Mouse (Mus musculus) kidney, adult 2 months (tissue): ENCODE data around the gene Vwa8. TPM values are rescaled to one million over a fixed set of nuclear protein-coding genes. Genes with fewer than 3 reads are reported as not detected.

ENCODE experiments used
- DNase-seq: peaks from one replicate; pipeline ENCODE4 v3.0.0; 2021
- H3K27ac ChIP-seq: fragments of 200-500 bp; 2 replicates; pipeline ENCODE4 v1.5.1; 2012; ENCODE audit warnings: low read depth, low read length, control low read depth, inconsistent platforms; ENCODE audit not compliant: insufficient read depth
- H3K27me3 ChIP-seq: fragments of 200-500 bp; replicated peaks from 2 replicates; pipeline ENCODE4 v1.6.1; 2012; ENCODE audit warnings: mild to moderate bottlenecking, moderate library complexity, low read length, inconsistent platforms; ENCODE audit not compliant: control insufficient read depth, insufficient read depth
- H3K36me3 ChIP-seq: fragments of 200-500 bp; 2 replicates; pipeline ENCODE4 v1.6.1; 2012; ENCODE audit warnings: mild to moderate bottlenecking, moderate library complexity, low read length, inconsistent platforms; ENCODE audit not compliant: control insufficient read depth, insufficient read depth
- H3K4me1 ChIP-seq: fragments of 200-500 bp; 2 replicates; pipeline ENCODE4 v1.6.1; 2011; ENCODE audit warnings: low read length; ENCODE audit not compliant: control insufficient read depth, insufficient read depth
- H3K4me3 ChIP-seq: fragments of 200-500 bp; 2 replicates; pipeline ENCODE4 v1.5.1; 2011; ENCODE audit warnings: mild to moderate bottlenecking, low read depth, low read length, control low read depth; ENCODE audit not compliant: insufficient read depth
- CTCF ChIP-seq: fragments of 200-500 bp; conservative IDR thresholded peaks from 2 replicates; pipeline ENCODE4 v1.5.1; 2011; ENCODE audit warnings: low read depth, mild to moderate bottlenecking, control low read depth, low read length, moderate library complexity, mixed read lengths; ENCODE audit not compliant: insufficient read depth, insufficient read length
- POLR2A ChIP-seq: fragments of 200-500 bp; IDR thresholded peaks from one replicate; pipeline ENCODE4 v1.6.1; 2011; ENCODE audit warnings: low read depth, low read length, control low read depth
- WGBS: fragments of 180-500 bp; shearing (Covaris S2); methylation state at CpG from one replicate; pipeline ENCODE4 v1.1.7; 2018; 5-methylcytosine and 5-hydroxymethylcytosine counted together
- polyA plus RNA-seq: library from polyadenylated mRNA; depleted of rRNA; stranded (reverse); fragments of >200 nt; gene quantifications from 2 replicates; pipeline ENCODE4 v1.2.3, GENCODE M21; 2012

The Vwa8 gene
- polyA plus RNA-seq, 1 experiment, result 78.0 TPM

DNA sequence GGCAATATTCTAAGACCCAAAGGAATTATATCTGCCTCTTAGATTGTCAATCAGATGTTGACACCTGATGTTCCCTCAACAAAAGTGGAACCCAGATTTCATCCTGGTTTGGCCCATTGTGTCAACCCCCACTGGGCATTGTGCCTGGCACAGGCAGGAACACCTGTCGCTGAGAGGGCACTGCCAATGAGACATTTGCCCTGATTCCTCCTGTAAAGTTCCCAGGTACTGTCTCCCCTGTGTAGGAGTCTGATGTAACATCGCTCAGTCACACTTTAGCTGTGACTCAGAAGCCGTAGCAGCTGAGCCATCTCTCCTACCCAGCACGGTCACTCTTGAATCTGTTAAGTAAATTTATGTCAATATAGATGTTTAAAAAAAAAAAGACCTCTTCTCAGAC lies 382.8 kb downstream of the Vwa8 start:
- no peaks in the 10 kb centered on the region for H3K4me1 ChIP-seq
- TF ChIP-seq POLR2A (no peak), CTCF (no peak)
- DNase-seq, result no peak

DNA sequence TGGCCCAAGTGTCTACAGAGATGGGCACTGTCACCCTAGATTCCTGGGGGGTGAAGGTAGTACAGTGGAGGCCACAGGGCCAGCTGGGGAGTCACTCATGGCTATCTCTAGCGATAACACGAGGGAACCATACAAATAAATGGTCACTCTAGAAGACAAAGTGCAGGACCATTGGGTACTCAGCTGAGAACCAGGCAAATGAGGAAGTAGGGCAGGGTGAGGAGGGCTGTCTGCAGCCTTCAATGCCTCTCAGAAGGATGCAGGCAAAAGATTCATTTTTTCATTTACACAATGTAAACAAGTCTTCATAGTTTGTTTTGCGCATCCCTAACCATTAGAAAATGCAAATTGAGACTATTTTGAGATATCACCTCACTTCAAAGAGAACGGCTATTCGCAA lies 384.8 kb downstream of the Vwa8 start:
- WGBS, result 80% methylated on average over 5 of the region's 5 CpGs
- TF ChIP-seq CTCF (no peak), POLR2A (no peak)
- DNase-seq, result no peak
- H3K27ac ChIP-seq, result no peak overlapping the region
- no peaks in the 10 kb centered on the region for H3K36me3 ChIP-seq
- H3K4me3 ChIP-seq, result no peak overlapping the region
- no peaks in the 10 kb centered on the region for H3K27me3 ChIP-seq
- H3K4me1 ChIP-seq, result no peaks in the 10 kb centered on the region

More for the DNA sequence above, 382.8 kb downstream of the Vwa8 start:
- Histone ChIP-seq H3K4me3 (no peak overlapping the region), H3K36me3 (no peaks in the 10 kb centered on the region), H3K27ac (no peak overlapping the region), H3K27me3 (no peaks in the 10 kb centered on the region)
- 82% methylated on average over 4 of the region's 4 CpGs for WGBS

GRCm38 (mm10) chr14:79234513-79234912 lies 385.7 kb downstream of the Vwa8 start:
- 94% methylated on average over 2 of the region's 2 CpGs for WGBS
- Histone ChIP-seq H3K36me3 (no peaks in the 10 kb centered on the region), H3K27ac (no peak overlapping the region), H3K27me3 (no peaks in the 10 kb centered on the region), H3K4me1 (no peaks in the 10 kb centered on the region), H3K4me3 (no peak overlapping the region)
- TF ChIP-seq POLR2A (no peak), CTCF (no peak)
- no peak for DNase-seq

DNA sequence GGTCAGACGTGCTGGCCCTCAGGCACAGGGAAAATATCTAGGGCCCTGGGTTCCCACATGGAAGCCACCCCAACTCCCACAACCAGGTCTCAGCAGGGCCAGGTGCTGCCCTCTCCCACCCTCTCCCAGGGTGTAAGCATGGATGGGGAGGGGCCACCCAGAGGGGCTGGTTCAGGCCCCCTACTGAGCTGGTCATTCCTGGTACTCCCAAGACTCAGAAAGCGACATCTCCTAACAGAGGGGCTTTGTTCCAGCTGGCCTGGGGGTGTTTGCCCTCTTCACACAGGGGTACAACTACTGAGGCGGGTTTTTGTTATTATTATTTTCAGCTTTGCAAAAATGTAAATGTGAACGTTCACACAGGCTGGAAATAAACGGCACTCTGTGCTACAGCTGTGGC lies 386.3 kb downstream of the Vwa8 start:
- no peak overlapping the region for H3K4me3 ChIP-seq
- no peaks in the 10 kb centered on the region for H3K27me3 ChIP-seq
- no peak for TF ChIP-seq CTCF
- TF ChIP-seq POLR2A, result no peak
- no peaks in the 10 kb centered on the region for H3K4me1 ChIP-seq
- DNase-seq, result no peak
- WGBS, result 73% methylated on average over 5 of the region's 5 CpGs
- no peaks in the 10 kb centered on the region for H3K36me3 ChIP-seq
- H3K27ac ChIP-seq, result no peak overlapping the region

DNA sequence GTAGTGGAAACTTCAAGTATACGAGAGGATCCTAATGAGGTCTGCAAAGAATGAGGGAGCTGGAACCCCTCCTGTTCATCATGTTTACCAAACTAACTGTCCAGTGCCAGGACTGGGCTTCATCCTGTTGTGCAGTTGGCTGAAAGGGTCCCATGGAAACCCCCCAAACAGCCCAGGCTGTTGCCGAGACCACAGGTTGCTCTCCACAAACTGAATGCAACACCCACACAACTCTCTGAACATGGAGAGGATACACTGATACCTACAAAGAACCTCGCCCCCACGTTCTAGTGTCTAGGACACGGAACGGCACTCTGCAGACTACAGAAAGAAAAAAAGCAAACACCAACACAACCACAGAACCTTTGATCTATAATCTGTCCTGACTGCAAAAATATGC lies 387.4 kb downstream of the Vwa8 start:
- no peak overlapping the region for H3K27ac ChIP-seq
- H3K27me3 ChIP-seq, result no peaks in the 10 kb centered on the region
- TF ChIP-seq POLR2A (no peak), CTCF (no peak)
- no peak overlapping the region for H3K4me3 ChIP-seq
- H3K36me3 ChIP-seq, result no peaks in the 10 kb centered on the region
- 64% methylated on average over 6 of the region's 6 CpGs for WGBS
- no peak for DNase-seq
- H3K4me1 ChIP-seq, result no peaks in the 10 kb centered on the region

DNA sequence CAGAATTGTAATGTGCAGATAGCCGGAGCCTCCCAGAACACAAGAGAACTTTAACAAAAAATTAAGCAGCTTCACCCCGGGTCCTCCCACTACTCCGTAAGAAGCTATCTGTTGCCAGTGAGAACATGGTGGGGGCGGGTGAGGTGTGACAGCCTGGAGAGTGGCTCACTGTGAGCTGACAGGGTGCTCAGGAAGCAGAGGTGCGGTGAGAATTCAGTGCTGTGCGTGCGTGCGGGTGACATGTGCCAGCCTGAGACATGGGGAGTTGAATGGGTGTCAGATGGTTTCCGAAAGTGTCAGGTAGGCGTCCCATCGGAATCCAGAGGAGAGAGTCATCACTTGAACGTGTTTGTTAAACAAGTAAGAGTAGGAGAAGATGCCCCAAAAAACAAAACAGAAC lies 390.6 kb downstream of the Vwa8 start:
- TF ChIP-seq POLR2A (no peak), CTCF (no peak)
- H3K27ac ChIP-seq, result no peak overlapping the region
- H3K4me1 ChIP-seq, result no peaks in the 10 kb centered on the region
- no peaks in the 10 kb centered on the region for H3K36me3 ChIP-seq
- H3K4me3 ChIP-seq, result no peak overlapping the region
- WGBS, result 82% methylated on average over 12 of the region's 12 CpGs
- no peak for DNase-seq
- H3K27me3 ChIP-seq, result no peaks in the 10 kb centered on the region

GRCm38 (mm10) chr14:79241057-79241570 lies 392.3 kb downstream of the Vwa8 start:
- WGBS, result 67% methylated on average over 4 of the region's 4 CpGs

GRCm38 (mm10) chr14:79241656-79242385 lies 393.0 kb downstream of the Vwa8 start:
- no peaks in the 10 kb centered on the region for H3K27me3 ChIP-seq
- TF ChIP-seq POLR2A, result no peak
- no peak for TF ChIP-seq CTCF
- no peaks in the 10 kb centered on the region for H3K36me3 ChIP-seq
- no peak overlapping the region for H3K27ac ChIP-seq
- no peaks in the 10 kb centered on the region for H3K4me1 ChIP-seq
- H3K4me3 ChIP-seq, result no peak overlapping the region
- no peak for DNase-seq
- WGBS, result 67% methylated on average over 6 of the region's 6 CpGs

More at GRCm38 (mm10) chr14:79241057-79241570, 392.3 kb downstream of the Vwa8 start:
- TF ChIP-seq CTCF (no peak), POLR2A (no peak)
- Histone ChIP-seq H3K4me1 (no peaks in the 10 kb centered on the region), H3K36me3 (no peaks in the 10 kb centered on the region), H3K27me3 (no peaks in the 10 kb centered on the region), H3K27ac (no peak overlapping the region), H3K4me3 (no peak overlapping the region)
- DNase-seq, result no peak
